Mouse (Mus musculus): ENCODE results near the gene Olfr455.

The Olfr455 gene

GRCm38 (mm10) chr6:42547461-42547860, at the start of gene Olfr455:
TSS of gene Olfr455 (minus strand) at chr6:42547587.
- DNase-seq (ENCODE audit: low spot score in 2 of 2), result no peak

GRCm38 (mm10) chr6:42593138-42593882, 45.9 kb upstream of the Olfr455 start:
- no peak for DNase-seq (ENCODE audit: low spot score in 2 of 2)

- no peak for DNase-seq (ENCODE audit: low spot score in 2 of 2)
Observed at GRCm38 (mm10) chr6:42586569-42586968, 39.2 kb upstream of the Olfr455 start.

- DNase-seq (ENCODE audit: low spot score in 2 of 2), result peak; percentile 5 to 69
Observed at GRCm38 (mm10) chr6:42583488-42583872, 36.1 kb upstream of the Olfr455 start.

GRCm38 (mm10) chr6:42582741-42583487, 35.5 kb upstream of the Olfr455 start:
- DNase-seq (ENCODE audit: low spot score in 2 of 2), result no peak

- no peak for DNase-seq (ENCODE audit: low spot score in 2 of 2)
Observed at GRCm38 (mm10) chr6:42578678-42579077, 31.3 kb upstream of the Olfr455 start.

- DNase-seq (ENCODE audit: low spot score in 2 of 2), result no peak
Observed at GRCm38 (mm10) chr6:42577433-42577832, 30.0 kb upstream of the Olfr455 start.

GRCm38 (mm10) chr6:42568205-42568604, 20.8 kb upstream of the Olfr455 start:
- no peak for DNase-seq (ENCODE audit: low spot score in 2 of 2)

GRCm38 (mm10) chr6:42566076-42566598, 18.8 kb upstream of the Olfr455 start:
- DNase-seq (ENCODE audit: low spot score in 2 of 2), result no peak

- no peak for DNase-seq (ENCODE audit: low spot score in 2 of 2)
Observed at GRCm38 (mm10) chr6:42562280-42562679, 14.9 kb upstream of the Olfr455 start.

- DNase-seq (ENCODE audit: low spot score in 2 of 2), result no peak
Observed at GRCm38 (mm10) chr6:42560885-42561284, 13.5 kb upstream of the Olfr455 start.

GRCm38 (mm10) chr6:42558641-42559040, 11.3 kb upstream of the Olfr455 start:
- no peak for DNase-seq (ENCODE audit: low spot score in 2 of 2)

- DNase-seq (ENCODE audit: low spot score in 2 of 2), result no peak
Observed at GRCm38 (mm10) chr6:42546180-42546579, 1.2 kb downstream of the Olfr455 start.

- DNase-seq (ENCODE audit: low spot score in 2 of 2), result no peak
Observed at GRCm38 (mm10) chr6:42545451-42545885, 1.9 kb downstream of the Olfr455 start.

- no peak for DNase-seq (ENCODE audit: low spot score in 2 of 2)
Observed at GRCm38 (mm10) chr6:42544846-42545245, 2.5 kb downstream of the Olfr455 start.

- no peak for DNase-seq (ENCODE audit: low spot score in 2 of 2)
Observed at GRCm38 (mm10) chr6:42542036-42543031, 5.1 kb downstream of the Olfr455 start.

- DNase-seq (ENCODE audit: low spot score in 2 of 2), result no peak
Observed at GRCm38 (mm10) chr6:42540681-42541080, 6.7 kb downstream of the Olfr455 start.

- no peak for DNase-seq (ENCODE audit: low spot score in 2 of 2)
Observed at GRCm38 (mm10) chr6:42539711-42540110, 7.7 kb downstream of the Olfr455 start.

GRCm38 (mm10) chr6:42513461-42513860, 33.9 kb downstream of the Olfr455 start:
- DNase-seq (ENCODE audit: low spot score in 2 of 2), result no peak

GRCm38 (mm10) chr6:42509311-42509710, 38.1 kb downstream of the Olfr455 start:
- no peak for DNase-seq (ENCODE audit: low spot score in 2 of 2)

GRCm38 (mm10) chr6:42503478-42503877, 43.9 kb downstream of the Olfr455 start:
- DNase-seq (ENCODE audit: low spot score in 2 of 2), result peak in 1 of 2 experiments; percentile 12

GRCm38 (mm10) chr6:42489731-42490130, 57.7 kb downstream of the Olfr455 start:
- DNase-seq (ENCODE audit: low spot score in 2 of 2), result no peak

All from spleen, postnatal 10 days (tissue).